Mouse (Mus musculus) midbrain, embryonic 13.5 days (tissue): Measurements from ENCODE around the gene Hlcs. TPM values are rescaled to one million over a fixed set of nuclear protein-coding genes. Genes with fewer than 3 reads are reported as not detected.

Experiments used
- ATAC-seq: fragments of 200-750 bp; cut with Nextera tagmentation; 2 replicates; pipeline ENCODE4 v1.8.0; 2017; ENCODE audit warnings: mild to moderate bottlenecking, moderate TSS enrichment, moderate library complexity
- H3K27ac ChIP-seq: fragments of 300-500 bp; sonication (generic); 2 replicates; pipeline ENCODE4 v1.5.1; 2015; ENCODE audit warnings: inconsistent platforms, mild to moderate bottlenecking, moderate library complexity
- H3K27me3 ChIP-seq: fragments of 300-500 bp; sonication (generic); 2 replicates; pipeline ENCODE4 v1.6.1; 2015; ENCODE audit warnings: mild to moderate bottlenecking, inconsistent platforms
- H3K36me3 ChIP-seq: fragments of 300-500 bp; sonication (generic); 2 replicates; pipeline ENCODE4 v1.6.1; 2015; ENCODE audit warnings: mild to moderate bottlenecking, inconsistent platforms
- H3K4me1 ChIP-seq: fragments of 300-500 bp; sonication (generic); replicated peaks from 2 replicates; pipeline ENCODE4 v1.6.1; 2015; ENCODE audit warnings: inconsistent platforms
- H3K4me2 ChIP-seq: fragments of 300-500 bp; sonication (generic); replicated peaks from 2 replicates; pipeline ENCODE4 v1.6.1; 2015; ENCODE audit warnings: moderate library complexity, mild to moderate bottlenecking, inconsistent platforms
- H3K4me3 ChIP-seq: fragments of 300-500 bp; sonication (generic); replicated peaks from 2 replicates; pipeline ENCODE4 v1.5.1; 2015; ENCODE audit warnings: mild to moderate bottlenecking, inconsistent platforms
- H3K9ac ChIP-seq: fragments of 300-500 bp; sonication (generic); replicated peaks from 2 replicates; pipeline ENCODE4 v1.6.1; 2015; ENCODE audit warnings: mild to moderate bottlenecking, inconsistent platforms
- H3K9me3 ChIP-seq: fragments of 300-500 bp; sonication (generic); 2 replicates; pipeline ENCODE4 v1.6.1; 2016; ENCODE audit warnings: mild to moderate bottlenecking, inconsistent platforms
- WGBS: fragments of 180-500 bp; shearing (Covaris S2); methylation state at CpG from one replicate; pipeline ENCODE4 v1.1.7; 2015; 5-methylcytosine and 5-hydroxymethylcytosine counted together
- polyA plus RNA-seq: library from polyadenylated mRNA; unstranded; fragments of >200 nt; fragmentation: Nextera tagmentation; extraction: Ambion mirVana; gene quantifications from 2 replicates; pipeline ENCODE4 v1.2.1, GENCODE M21; 2015

The Hlcs gene
- polyA plus RNA-seq, 1 experiment from 2014 or later: 9.2 TPM

GRCm38 (mm10) chr16:94157819-94158218 is 155.6 kb downstream of the Hlcs start:
- no peak overlapping the region for H3K4me3 ChIP-seq
- 79% methylated on average over 8 of the region's 8 CpGs for WGBS

GRCm38 (mm10) chr16:94155041-94155653 is 158.2 kb downstream of the Hlcs start:
- Histone ChIP-seq H3K4me2 (no peak overlapping the region; the same call in 1 of the 2 replicates), H3K27ac (peak overlapping the region; percentile 44; the same call in 1 of the 2 replicates), H3K4me1 (peaks cover 33% of the 10 kb centered on the region), H3K4me3 (no peak overlapping the region), H3K9ac (no peak overlapping the region), H3K36me3 (no peaks in the 10 kb centered on the region), H3K27me3 (peaks cover 63% of the 10 kb centered on the region), H3K9me3 (no peaks in the 10 kb centered on the region)
- WGBS: 13% methylated on average over 14 of the region's 14 CpGs
- ATAC-seq: peak; percentile 82

More at GRCm38 (mm10) chr16:94157819-94158218, 155.6 kb downstream of the Hlcs start:
- Histone ChIP-seq H3K27ac (no peak overlapping the region), H3K9ac (no peak overlapping the region), H3K4me1 (peaks cover 21% of the 10 kb centered on the region), H3K4me2 (no peak overlapping the region), H3K9me3 (no peaks in the 10 kb centered on the region), H3K27me3 (peaks cover 66% of the 10 kb centered on the region), H3K36me3 (no peaks in the 10 kb centered on the region)
- ATAC-seq: no peak

DNA sequence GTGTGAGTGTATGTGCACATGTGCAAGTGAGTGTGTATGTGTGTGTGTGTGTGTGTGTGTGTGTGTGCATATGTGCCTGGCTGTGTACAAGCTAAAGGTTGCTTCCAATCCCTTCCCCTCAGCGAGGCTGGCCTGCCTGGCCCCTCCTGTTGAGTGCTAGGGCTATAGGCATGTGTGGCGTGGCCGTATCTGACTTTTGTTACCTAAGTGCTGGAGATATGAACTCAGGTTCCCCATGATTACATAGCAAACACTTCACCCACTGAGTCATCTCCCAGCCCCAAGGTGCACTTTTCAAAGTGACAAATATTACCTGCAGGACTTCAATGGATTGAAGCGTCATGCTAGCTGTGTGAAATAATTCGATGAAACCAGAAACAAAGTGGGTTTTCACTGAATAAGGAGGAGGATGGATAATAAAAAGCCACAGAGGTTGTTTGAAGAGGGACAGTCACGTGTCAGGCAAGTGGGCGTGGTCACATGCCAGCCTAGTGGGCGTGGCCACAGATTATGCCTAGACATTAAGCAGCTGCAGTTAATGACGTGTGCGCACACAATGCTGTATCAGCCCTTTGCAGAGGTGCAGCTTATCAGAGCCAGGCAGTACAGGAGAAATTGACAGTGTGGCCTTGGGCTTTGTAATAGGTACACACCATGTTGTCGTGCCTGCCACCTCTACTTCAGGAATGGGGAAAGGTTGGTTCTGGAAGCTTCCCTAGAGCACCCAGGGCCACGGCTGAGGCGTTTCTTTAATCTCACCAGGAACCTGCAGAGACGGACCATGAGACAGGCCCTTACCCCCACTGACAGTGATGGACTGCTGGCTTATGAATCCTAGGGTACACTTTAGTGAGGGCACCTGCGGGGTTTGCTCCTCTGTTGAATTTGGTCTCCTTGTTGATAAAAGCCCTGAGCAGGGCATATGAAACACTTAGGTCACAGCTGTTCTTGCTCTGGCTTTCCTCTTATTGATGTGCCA is 163.0 kb downstream of the Hlcs start:
- ATAC-seq: no peak
- no peak overlapping the region for H3K27ac ChIP-seq
- H3K36me3 ChIP-seq: no peaks in the 10 kb centered on the region
- H3K9ac ChIP-seq: no peak overlapping the region
- H3K9me3 ChIP-seq: no peaks in the 10 kb centered on the region
- WGBS: 82% methylated on average over 15 of the region's 15 CpGs
- peaks cover 68% of the 10 kb centered on the region for H3K27me3 ChIP-seq
- H3K4me2 ChIP-seq: no peak overlapping the region
- peaks cover 40% of the 10 kb centered on the region for H3K4me1 ChIP-seq
- no peak overlapping the region for H3K4me3 ChIP-seq

GRCm38 (mm10) chr16:94148139-94148538 is 165.2 kb downstream of the Hlcs start:
- no peak overlapping the region for H3K27ac ChIP-seq
- H3K9ac ChIP-seq: no peak overlapping the region
- ATAC-seq: 0 out of 2 replicates have a peak, but pooled peaks have one; percentile 49
- H3K9me3 ChIP-seq: no peaks in the 10 kb centered on the region
- peaks cover 79% of the 10 kb centered on the region for H3K27me3 ChIP-seq
- peaks cover 37% of the 10 kb centered on the region for H3K4me1 ChIP-seq
- no peak overlapping the region for H3K4me3 ChIP-seq
- WGBS: 17% methylated on average over 11 of the region's 11 CpGs
- peak overlapping the region; percentile 7; the same call in 1 of the 2 replicates for H3K4me2 ChIP-seq
- H3K36me3 ChIP-seq: no peaks in the 10 kb centered on the region

GRCm38 (mm10) chr16:94143325-94143724 is 170.0 kb downstream of the Hlcs start:
- no peaks in the 10 kb centered on the region for H3K9me3 ChIP-seq
- no peak overlapping the region for H3K27ac ChIP-seq
- peaks cover 15% of the 10 kb centered on the region for H3K4me1 ChIP-seq
- ATAC-seq: peak; percentile 37; the same call in 1 of the 2 replicates
- H3K27me3 ChIP-seq: peaks cover 60% of the 10 kb centered on the region
- no peak overlapping the region for H3K4me3 ChIP-seq
- peaks cover 2% of the 10 kb centered on the region; the same call in 1 of the 2 replicates for H3K36me3 ChIP-seq
- 24% methylated on average over 10 of the region's 10 CpGs for WGBS
- no peak overlapping the region for H3K9ac ChIP-seq
- H3K4me2 ChIP-seq: 0 out of 2 replicates have a peak overlapping the region, but pooled peaks have one; percentile 3

DNA sequence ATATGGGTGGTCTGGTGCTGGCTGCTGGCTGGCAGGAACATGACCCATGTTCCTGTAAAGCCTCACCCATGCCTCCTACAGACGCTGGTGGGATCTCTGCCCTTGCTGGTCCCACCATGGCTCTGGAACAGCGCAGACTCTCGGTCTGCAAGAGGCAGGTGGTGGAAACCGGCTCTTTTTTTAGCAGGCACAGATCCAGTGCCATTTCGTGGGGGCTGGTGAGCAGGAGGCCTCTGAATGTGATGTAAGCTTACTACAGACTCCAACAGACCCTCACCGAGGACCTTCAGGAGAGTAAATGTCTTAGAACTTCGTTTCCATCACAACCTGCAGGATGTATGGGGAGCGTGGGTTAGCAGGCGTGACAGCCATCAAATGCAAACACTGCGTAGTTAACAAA is 172.6 kb downstream of the Hlcs start:
- no peak overlapping the region for H3K4me3 ChIP-seq
- peaks cover 5% of the 10 kb centered on the region; the same call in 1 of the 2 replicates for H3K36me3 ChIP-seq
- H3K27ac ChIP-seq: no peak overlapping the region
- H3K9ac ChIP-seq: no peak overlapping the region
- no peaks in the 10 kb centered on the region for H3K9me3 ChIP-seq
- H3K4me1 ChIP-seq: peaks cover 9% of the 10 kb centered on the region
- no peak overlapping the region for H3K4me2 ChIP-seq
- H3K27me3 ChIP-seq: peaks cover 49% of the 10 kb centered on the region
- no peak for ATAC-seq
- 79% methylated on average over 10 of the region's 10 CpGs for WGBS

- no peak for ATAC-seq
- Histone ChIP-seq H3K36me3 (peaks cover 5% of the 10 kb centered on the region; the same call in 1 of the 2 replicates), H3K9me3 (no peaks in the 10 kb centered on the region), H3K27me3 (peaks cover 39% of the 10 kb centered on the region), H3K4me1 (no peaks in the 10 kb centered on the region), H3K4me3 (no peak overlapping the region), H3K4me2 (no peak overlapping the region), H3K27ac (no peak overlapping the region), H3K9ac (no peak overlapping the region)
- 85% methylated on average over 10 of the region's 10 CpGs for WGBS
Observed at GRCm38 (mm10) chr16:94134218-94134617, 179.2 kb downstream of the Hlcs start.

DNA sequence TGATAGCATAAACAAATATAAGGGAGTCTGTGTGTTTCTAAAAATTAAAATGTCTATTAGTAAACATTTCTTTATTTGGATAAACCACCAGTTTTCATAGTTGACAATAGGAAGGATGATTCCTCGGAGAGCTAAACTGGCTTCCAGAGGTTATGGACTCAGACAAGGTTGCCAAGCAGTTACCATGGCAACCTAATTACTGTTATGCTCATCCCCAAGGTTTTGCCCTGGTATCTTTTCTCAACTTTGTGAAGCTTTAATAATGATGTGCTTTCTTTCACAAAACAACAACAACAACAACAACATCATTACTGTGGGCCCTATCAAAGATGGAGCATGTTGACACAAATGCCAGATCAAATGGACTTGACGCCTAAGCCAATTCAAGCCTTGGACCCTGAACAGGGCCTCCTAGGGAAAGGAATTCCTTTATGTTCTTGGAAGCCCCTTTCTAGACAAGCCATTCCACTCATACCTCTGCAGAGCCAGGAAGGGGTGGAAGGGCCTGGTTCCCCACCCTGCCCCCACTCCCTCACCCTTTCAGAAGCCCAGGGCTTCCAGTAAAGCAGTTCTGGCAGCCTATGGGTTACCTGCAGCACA is 185.0 kb downstream of the Hlcs start:
- Histone ChIP-seq H3K9ac (no peak overlapping the region), H3K4me2 (no peak overlapping the region), H3K9me3 (no peaks in the 10 kb centered on the region), H3K36me3 (no peaks in the 10 kb centered on the region), H3K27me3 (peaks cover 87% of the 10 kb centered on the region), H3K27ac (no peak overlapping the region), H3K4me1 (peaks cover 24% of the 10 kb centered on the region), H3K4me3 (no peak overlapping the region)
- 5% methylated on average over 2 of the region's 2 CpGs for WGBS
- ATAC-seq: no peak

DNA sequence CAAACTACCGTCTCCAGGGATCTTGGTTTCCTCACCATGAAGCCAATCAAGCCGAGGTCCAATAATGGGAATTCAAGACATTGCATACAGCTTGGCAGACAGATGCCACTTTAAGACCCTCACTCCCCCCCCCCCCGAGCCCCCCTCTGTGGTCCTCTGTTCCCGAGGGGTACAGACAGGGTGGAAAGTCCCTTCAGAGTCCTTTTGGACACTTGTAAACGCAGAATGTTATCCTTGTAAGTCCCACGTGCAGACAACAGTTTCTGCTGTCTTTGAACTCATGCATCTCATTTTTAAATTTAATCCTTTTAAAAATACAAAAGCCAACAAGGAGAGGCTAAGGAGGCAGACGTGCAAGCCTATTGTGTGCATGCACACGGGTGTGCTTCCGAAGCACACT is 187.2 kb downstream of the Hlcs start:
- Histone ChIP-seq H3K27me3 (peaks cover 93% of the 10 kb centered on the region), H3K36me3 (no peaks in the 10 kb centered on the region), H3K4me2 (peak overlapping the region; percentile 87), H3K4me1 (peaks cover 24% of the 10 kb centered on the region), H3K9me3 (no peaks in the 10 kb centered on the region), H3K4me3 (no peak overlapping the region), H3K9ac (no peak overlapping the region), H3K27ac (no peak overlapping the region)
- whole genome bisulfite sequencing: 9% methylated on average over 9 of the region's 9 CpGs
- no peak for ATAC-seq

- 1% methylated on average over 83 of the region's 83 CpGs for WGBS
- Histone ChIP-seq H3K27ac (no peak overlapping the region), H3K4me3 (peak overlapping the region; percentile 46), H3K4me1 (peaks cover 24% of the 10 kb centered on the region), H3K27me3 (peaks cover 94% of the 10 kb centered on the region), H3K36me3 (no peaks in the 10 kb centered on the region), H3K9me3 (no peaks in the 10 kb centered on the region), H3K4me2 (peak overlapping the region; percentile 87), H3K9ac (peak overlapping the region; percentile 67)
- peak; percentile 60 for ATAC-seq
Observed at GRCm38 (mm10) chr16:94125172-94125981, 188.0 kb downstream of the Hlcs start.

DNA sequence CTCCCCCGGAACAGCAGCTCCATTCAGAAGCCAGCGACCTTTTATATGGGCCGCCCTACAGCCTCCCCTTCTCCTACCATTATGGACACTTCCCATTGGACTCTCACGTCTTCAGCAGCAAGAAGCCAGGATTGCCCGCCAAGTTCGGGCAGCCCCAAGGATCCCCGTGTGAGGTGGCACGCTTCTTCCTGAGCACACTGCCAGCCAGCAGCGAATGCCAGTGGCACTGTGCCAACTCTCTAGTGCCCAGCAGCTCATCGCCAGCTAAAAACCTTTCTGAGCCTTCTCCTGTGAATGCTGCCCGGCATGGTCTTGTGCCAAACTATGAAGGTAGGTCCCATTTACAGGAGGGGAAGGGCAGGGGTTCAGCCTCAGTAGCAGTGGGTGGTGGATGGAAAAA is 190.1 kb downstream of the Hlcs start:
- H3K27ac ChIP-seq: no peak overlapping the region
- 78% methylated on average over 11 of the region's 11 CpGs for WGBS
- no peak overlapping the region for H3K9ac ChIP-seq
- H3K27me3 ChIP-seq: peaks cover 94% of the 10 kb centered on the region
- no peak overlapping the region for H3K4me2 ChIP-seq
- ATAC-seq: no peak
- no peaks in the 10 kb centered on the region for H3K9me3 ChIP-seq
- peaks cover 20% of the 10 kb centered on the region for H3K4me1 ChIP-seq
- no peaks in the 10 kb centered on the region for H3K36me3 ChIP-seq
- H3K4me3 ChIP-seq: no peak overlapping the region
